17 mouse cellular contexts compared by ENCODE assay signal in genomic region chr14:21944946-21945345, GRCm38 (mm10). TPM values are rescaled to one million over a fixed set of nuclear protein-coding genes. Genes with fewer than 3 reads are reported as not detected.
DNase-seq lines count a peak whose midpoint lies in the region; ATAC-seq and TF ChIP-seq lines count a peak whose summit lies in the region.
"Had no signal": no experiment of that assay in that cellular context is flagged by ENCODE, and none has a peak within 500 bp of the region (broad histone marks: within the 10 kb centered on the region; RNA-seq: fewer than 3 reads in every experiment).

No protein-coding gene starts in this region.

- H3K36me3 ChIP-seq in heart, embryonic 11.5 days (ENCODE audit: control insufficient read depth, insufficient read depth, low read length), result no peaks in the 10 kb centered on the region
- H3K36me3 ChIP-seq in limb, embryonic 10.5 days, result no peaks in the 10 kb centered on the region
- H3K36me3 ChIP-seq: liver, embryonic 15.5 days had no signal

- no peaks in the 10 kb centered on the region for H3K4me1 ChIP-seq in heart, embryonic 11.5 days (ENCODE audit: control insufficient read depth, insufficient read depth, low read length)
- H3K4me1 ChIP-seq in limb, embryonic 10.5 days, result no peaks in the 10 kb centered on the region
- H3K4me1 ChIP-seq: liver, embryonic 15.5 days had no signal

- no peak for TF ChIP-seq CTCF in Patski (IDR thresholded peaks at IDR 0.05)

- no peak overlapping the region for H3K9ac ChIP-seq in heart, embryonic 11.5 days (ENCODE audit: low read depth, low read length)
- H3K9ac ChIP-seq: hindbrain, embryonic 14.5 days; liver, embryonic 15.5 days had no signal

- 0 out of 2 replicates have a peak, but pooled peaks cover 3% of the 10 kb centered on the region for H3K9me3 ChIP-seq in heart, embryonic 11.5 days (replicated peaks; ENCODE audit: control insufficient read depth, low read length)
- H3K9me3 ChIP-seq in limb, embryonic 10.5 days (replicated peaks), result no peaks in the 10 kb centered on the region
- H3K9me3 ChIP-seq: liver, embryonic 15.5 days had no signal

- CTCF ChIA-PET in Patski (lab: Charles Lee), result interaction anchor here (1.5 kb wide), 1 partner anchor 9 kb away, joined by 4 read pairs; no protein-coding TSS in a partner anchor

- H3K4me3 ChIP-seq in heart, embryonic 11.5 days (ENCODE audit: low read depth, low read length), result no peak overlapping the region
- no peak overlapping the region for H3K4me3 ChIP-seq in limb, embryonic 10.5 days
- H3K4me3 ChIP-seq: liver, embryonic 15.5 days had no signal

- peak; percentile 72 for DNase-seq in heart, adult 11 months
- DNase-seq in lung, postnatal 10 days, result peak; percentile 73
- no peak for DNase-seq in lung, postnatal 36 days
- peak; percentile 19 for DNase-seq in Patski (ENCODE audit: low read depth, low spot score)
- peak; percentile 26 for DNase-seq in lung, postnatal 14 days
- no peak for DNase-seq in limb, embryonic 10.5 days (ENCODE audit: low spot score)
- DNase-seq: adrenal gland, postnatal 36 days; B cell, adult 2 months; cerebellum, adult 9-10 months; gastrocnemius, postnatal 14 days; kidney, adult 11 months; kidney, postnatal 10 days had no signal

- POLR2A ChIA-PET in Patski (lab: Charles Lee), result no interaction called here

- WGBS in heart, embryonic 11.5 days (ENCODE audit: insufficient replicate concordance), result 75% methylated on average over 9 of the region's 9 CpGs
- 87% methylated on average over 9 of the region's 9 CpGs for WGBS in limb, embryonic 10.5 days

- no peaks in the 10 kb centered on the region for H3K27me3 ChIP-seq in heart, embryonic 11.5 days (ENCODE audit: control insufficient read depth, insufficient read depth, low read length)
- H3K27me3 ChIP-seq in Patski, result peaks cover 6% of the 10 kb centered on the region
- H3K27me3 ChIP-seq in limb, embryonic 10.5 days (ENCODE audit: low read depth, poor library complexity, severe bottlenecking), result peaks cover 61% of the 10 kb centered on the region
- H3K27me3 ChIP-seq: liver, embryonic 15.5 days had no signal

- in situ Hi-C loops in Patski (cut with MboI; ENCODE audit: low pct_unique_long_range_greater_than_20kb), result no loop called here

- no peak for ATAC-seq in heart, embryonic 11.5 days (replicated peaks; ENCODE audit: insufficient number of reproducible peaks, low FRiP score, low TSS enrichment)
- no peak for ATAC-seq in Patski
- no peak for ATAC-seq in erythroid progenitor cell, adult 5-6 weeks (replicated peaks; ENCODE audit: low FRiP score, poor library complexity, severe bottlenecking)

- no peak overlapping the region for H3K4me2 ChIP-seq in heart, embryonic 11.5 days
- H3K4me2 ChIP-seq: hindbrain, embryonic 14.5 days; liver, embryonic 15.5 days had no signal

- no peak overlapping the region for H3K27ac ChIP-seq in heart, embryonic 11.5 days (ENCODE audit: low read depth, low read length)
- no peak overlapping the region for H3K27ac ChIP-seq in limb, embryonic 10.5 days
- H3K27ac ChIP-seq: hindbrain, embryonic 14.5 days; liver, embryonic 15.5 days had no signal

RNA-seq across cellular contexts. Expression of gene Zfp503, which starts 44.5 kb away (rescaled TPM):
- polyA plus RNA-seq in heart, embryonic 11.5 days (2014; fragmentation: Nextera tagmentation; extraction: Ambion mirVana), result 2.3 and 3.3 TPM in 2 replicates
- 46.5 TPM for polyA plus RNA-seq in Patski (2021)
- total RNA-seq in erythroid progenitor cell, adult 5-6 weeks (2015; ENCODE audit: low replicate concordance), result not detected in 2 replicates
- total RNA-seq in erythroid progenitor cell, adult 5-6 weeks (2017; ENCODE audit: low replicate concordance), result not detected in 2 replicates
- 18.5 and 22.6 TPM in 2 replicates for polyA plus RNA-seq in limb, embryonic 10.5 days (2016; fragmentation: Nextera tagmentation; extraction: Ambion mirVana)
- total RNA-seq: megakaryocyte-erythroid progenitor cell, adult 5-6 weeks had no signal

Comparison
In these comparisons a context has a peak if more than half of its experiments do, and no peak if none do; other contexts are left out.
1. DNase-seq: peak in heart, adult 11 months (single experiment), lung, postnatal 10 days (single experiment), Patski (single experiment) and lung, postnatal 14 days (single experiment); none in lung, postnatal 36 days (single experiment) and limb, embryonic 10.5 days (single experiment).